Mouse (Mus musculus): ENCODE results near the gene 2010111I01Rik. TPM values are rescaled to one million over a fixed set of nuclear protein-coding genes. Genes with fewer than 3 reads are reported as not detected.

The 2010111I01Rik gene
- total and polyA plus RNA-seq, 3 experiments, result 26.3 to 32.7 TPM; not detected in 1

GRCm38 (mm10) chr13:63289152-63289551, 324.5 kb downstream of the 2010111I01Rik start:
- Histone ChIP-seq H3K4me3 (ENCODE audit: control insufficient read depth in 1 of 2, insufficient read depth in 1 of 2, low read depth in 2 of 2, low read length in 2 of 2) (no peak overlapping the region), H3K36me3 (ENCODE audit: control insufficient read depth in 1 of 2, insufficient read depth in 2 of 2, low read length in 2 of 2) (no peaks in the 10 kb centered on the region), H3K27ac (ENCODE audit: control insufficient read depth, low read depth, low read length) (no peak overlapping the region), H3K27me3 (ENCODE audit: control insufficient read depth in 1 of 2, insufficient read depth in 2 of 2, low read length in 2 of 2) (no peaks in the 10 kb centered on the region), H3K9ac (ENCODE audit: control insufficient read depth, low read depth, low read length, poor library complexity, severe bottlenecking) (no peak overlapping the region), H3K9me3 (replicated peaks; ENCODE audit: insufficient read depth, low read length) (no peaks in the 10 kb centered on the region), H3K79me2 (ENCODE audit: control insufficient read depth, insufficient read depth, low read length, poor library complexity) (no peaks in the 10 kb centered on the region), H3K4me1 (ENCODE audit: control insufficient read depth in 1 of 2, insufficient read depth in 2 of 2, low read length in 2 of 2) (no peaks in the 10 kb centered on the region)
- DNase-seq (ENCODE audit: low read depth, low spot score), result no peak
- TF ChIP-seq CHD2 (IDR thresholded peaks at IDR 0.05; ENCODE audit: low read length), result no peak
- no peak for TF ChIP-seq HCFC1 (IDR thresholded peaks at IDR 0.05; ENCODE audit: low read depth, low read length)
- TF ChIP-seq JUND (IDR thresholded peaks at IDR 0.05; ENCODE audit: low read depth, low read length), result no peak
- TF ChIP-seq RAD21 (IDR thresholded peaks at IDR 0.05; ENCODE audit: low read depth, low read length), result no peak
- no peak for TF ChIP-seq NRF1 (IDR thresholded peaks at IDR 0.05; ENCODE audit: insufficient read depth, low read depth, low read length, poor library complexity, severe bottlenecking)

DNA sequence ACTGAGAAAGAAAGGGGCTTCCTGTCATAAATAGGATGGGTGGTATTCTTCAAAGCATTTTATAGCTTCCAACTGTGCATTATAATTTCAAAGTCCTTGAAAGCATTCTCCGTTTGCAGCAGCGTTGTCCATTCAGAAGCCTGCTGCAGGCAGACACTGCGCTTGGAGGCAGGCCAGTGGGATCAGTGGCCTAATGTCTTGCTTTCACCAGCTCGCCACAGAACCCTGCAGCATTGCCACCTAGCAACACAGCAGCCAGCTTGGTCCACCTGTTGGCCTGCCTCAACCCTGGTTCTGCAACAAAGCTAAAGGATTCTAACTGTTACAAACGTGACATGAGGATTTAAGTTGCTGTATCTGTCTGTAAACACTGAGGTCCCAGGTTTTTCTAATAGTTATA, 325.0 kb downstream of the 2010111I01Rik start:
- no peaks in the 10 kb centered on the region for H3K4me1 ChIP-seq (ENCODE audit: control insufficient read depth in 1 of 2, insufficient read depth in 2 of 2, low read length in 2 of 2)
- no peaks in the 10 kb centered on the region for H3K9me3 ChIP-seq (replicated peaks; ENCODE audit: insufficient read depth, low read length)
- H3K36me3 ChIP-seq (ENCODE audit: control insufficient read depth in 1 of 2, insufficient read depth in 2 of 2, low read length in 2 of 2), result no peaks in the 10 kb centered on the region
- no peak overlapping the region for H3K4me3 ChIP-seq (ENCODE audit: control insufficient read depth in 1 of 2, insufficient read depth in 1 of 2, low read depth in 2 of 2, low read length in 2 of 2)
- H3K27ac ChIP-seq (ENCODE audit: control insufficient read depth, low read depth, low read length), result no peak overlapping the region
- TF ChIP-seq NRF1 (IDR thresholded peaks at IDR 0.05; ENCODE audit: insufficient read depth, low read depth, low read length, poor library complexity, severe bottlenecking) (no peak), UBTF (IDR thresholded peaks at IDR 0.05; ENCODE audit: borderline replicate concordance, insufficient read depth, low read depth, low read length) (no peak), ETS1 (IDR thresholded peaks at IDR 0.05; ENCODE audit: low read depth, low read length) (no peak)
- no peaks in the 10 kb centered on the region for H3K79me2 ChIP-seq (ENCODE audit: control insufficient read depth, insufficient read depth, low read length, poor library complexity)
- DNase-seq (ENCODE audit: low read depth, low spot score), result no peak
- H3K27me3 ChIP-seq (ENCODE audit: control insufficient read depth in 1 of 2, insufficient read depth in 2 of 2, low read length in 2 of 2), result no peaks in the 10 kb centered on the region
- H3K9ac ChIP-seq (ENCODE audit: control insufficient read depth, low read depth, low read length, poor library complexity, severe bottlenecking), result no peak overlapping the region

DNA sequence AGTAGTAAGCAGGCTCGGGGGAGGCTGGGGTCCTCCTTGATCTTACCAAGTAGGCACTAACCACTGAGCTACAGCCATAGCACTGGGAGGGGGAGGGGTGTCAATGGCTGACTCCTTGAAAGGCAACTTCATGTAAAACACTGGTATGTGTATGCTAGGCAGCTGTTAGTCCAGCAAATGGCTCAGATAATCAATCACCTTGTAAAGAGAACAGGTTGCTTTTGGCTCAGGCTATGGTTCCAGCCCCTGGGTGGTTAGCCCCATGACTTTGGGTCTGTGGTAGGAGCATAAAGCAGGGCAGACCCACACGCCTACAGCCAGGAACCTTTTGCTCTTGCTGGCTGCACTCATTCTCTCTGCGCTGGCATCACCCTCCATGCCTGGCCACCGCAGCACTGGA, 325.4 kb downstream of the 2010111I01Rik start:
- Histone ChIP-seq H3K79me2 (ENCODE audit: control insufficient read depth, insufficient read depth, low read length, poor library complexity) (no peaks in the 10 kb centered on the region), H3K9ac (ENCODE audit: control insufficient read depth, low read depth, low read length, poor library complexity, severe bottlenecking) (no peak overlapping the region), H3K27ac (ENCODE audit: control insufficient read depth, low read depth, low read length) (no peak overlapping the region), H3K36me3 (ENCODE audit: control insufficient read depth in 1 of 2, insufficient read depth in 2 of 2, low read length in 2 of 2) (no peaks in the 10 kb centered on the region), H3K9me3 (replicated peaks; ENCODE audit: insufficient read depth, low read length) (no peaks in the 10 kb centered on the region), H3K4me3 (ENCODE audit: control insufficient read depth in 1 of 2, insufficient read depth in 1 of 2, low read depth in 2 of 2, low read length in 2 of 2) (no peak overlapping the region), H3K27me3 (ENCODE audit: control insufficient read depth in 1 of 2, insufficient read depth in 2 of 2, low read length in 2 of 2) (no peaks in the 10 kb centered on the region), H3K4me1 (ENCODE audit: control insufficient read depth in 1 of 2, insufficient read depth in 2 of 2, low read length in 2 of 2) (no peaks in the 10 kb centered on the region)
- TF ChIP-seq RAD21 (IDR thresholded peaks at IDR 0.05; ENCODE audit: low read depth, low read length) (no peak), ZNF384 (IDR thresholded peaks at IDR 0.05; ENCODE audit: low read depth, low read length) (no peak), CHD1 (IDR thresholded peaks at IDR 0.05; ENCODE audit: low read depth, low read length) (no peak), ELF1 (IDR thresholded peaks at IDR 0.05; ENCODE audit: low read depth, low read length) (no peak), MEF2A (IDR thresholded peaks at IDR 0.05; ENCODE audit: extremely low read depth, insufficient replicate concordance, low read depth, low read length, poor library complexity, severe bottlenecking) (no peak), POLR2A (IDR thresholded peaks at IDR 0.05; ENCODE audit: control insufficient read depth in 1 of 2, insufficient read depth in 1 of 2, low read depth in 1 of 2, low read length in 2 of 2, poor library complexity in 1 of 2) (no peak), TCF12 (IDR thresholded peaks at IDR 0.05; ENCODE audit: low read depth, low read length) (no peak), TAL1 (IDR thresholded peaks at IDR 0.05; ENCODE audit: low read length) (no peak), NRF1 (IDR thresholded peaks at IDR 0.05; ENCODE audit: insufficient read depth, low read depth, low read length, poor library complexity, severe bottlenecking) (no peak), EP300 (IDR thresholded peaks at IDR 0.05; ENCODE audit: low read depth in 1 of 2, low read length in 2 of 2) (no peak), UBTF (IDR thresholded peaks at IDR 0.05; ENCODE audit: borderline replicate concordance, insufficient read depth, low read depth, low read length) (no peak), SMC3 (IDR thresholded peaks at IDR 0.05; ENCODE audit: low read depth, low read length) (no peak), ZMIZ1 (IDR thresholded peaks at IDR 0.05; ENCODE audit: low read depth, low read length) (no peak), ZC3H11A (IDR thresholded peaks at IDR 0.05; ENCODE audit: low read depth, low read length) (no peak), ETS1 (IDR thresholded peaks at IDR 0.05; ENCODE audit: low read depth, low read length) (no peak), ZKSCAN1 (IDR thresholded peaks at IDR 0.05; ENCODE audit: low read depth, low read length) (no peak), KAT2A (conservative IDR thresholded peaks at IDR 0.05; ENCODE audit: low read depth, low read length) (no peak), POLR2AphosphoS5 (IDR thresholded peaks at IDR 0.05; ENCODE audit: borderline replicate concordance, low read depth, low read length) (no peak), POLR2AphosphoS2 (IDR thresholded peaks at IDR 0.05; ENCODE audit: low read length) (no peak), MAX (IDR thresholded peaks at IDR 0.05; ENCODE audit: low read length) (no peak)
- no peak for DNase-seq (ENCODE audit: low read depth, low spot score)

Data from MEL (cell line).